Mouse (Mus musculus) telencephalon, adult 2 months (tissue): ENCODE measurements around the gene Rb1.
A peak's percentile ranks its signal among the peaks of the same experiment; 100 is the strongest.

Experiments used
- DNase-seq: peaks from one replicate; pipeline ENCODE4 v3.0.0-alpha.2; 2011; ENCODE audit warnings: low read depth, low spot score

Rb1 gene

GRCm38 (mm10) chr14:73271807-73272206 lies 53.8 kb downstream of the Rb1 start:
- no peak for DNase-seq

- DNase-seq: no peak
These were observed 59.5 kb downstream of the Rb1 start for GRCm38 (mm10) chr14:73266166-73266565.

DNA sequence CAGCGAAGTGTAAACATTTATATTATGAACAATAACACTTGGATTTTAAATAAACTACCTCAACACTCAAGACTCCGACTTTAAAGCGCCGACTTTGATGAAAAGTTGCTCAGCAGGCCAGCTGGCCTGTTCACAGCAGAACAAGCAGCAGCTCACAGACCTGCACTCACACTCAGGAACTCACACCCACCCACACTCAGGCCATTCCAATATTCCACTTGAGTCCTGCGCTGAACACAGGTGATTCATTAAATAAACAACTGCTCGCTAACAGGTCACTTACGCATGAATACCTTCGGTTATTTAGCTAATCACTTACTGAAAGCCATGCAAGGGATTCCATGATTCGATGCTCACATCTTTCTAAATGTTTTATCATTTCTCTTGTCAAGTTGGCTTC lies 63.4 kb downstream of the Rb1 start:
- no peak for DNase-seq

- no peak for DNase-seq
These were observed 67.4 kb downstream of the Rb1 start for GRCm38 (mm10) chr14:73258181-73258580.

GRCm38 (mm10) chr14:73257348-73257747 lies 68.3 kb downstream of the Rb1 start:
- DNase-seq: no peak

DNA sequence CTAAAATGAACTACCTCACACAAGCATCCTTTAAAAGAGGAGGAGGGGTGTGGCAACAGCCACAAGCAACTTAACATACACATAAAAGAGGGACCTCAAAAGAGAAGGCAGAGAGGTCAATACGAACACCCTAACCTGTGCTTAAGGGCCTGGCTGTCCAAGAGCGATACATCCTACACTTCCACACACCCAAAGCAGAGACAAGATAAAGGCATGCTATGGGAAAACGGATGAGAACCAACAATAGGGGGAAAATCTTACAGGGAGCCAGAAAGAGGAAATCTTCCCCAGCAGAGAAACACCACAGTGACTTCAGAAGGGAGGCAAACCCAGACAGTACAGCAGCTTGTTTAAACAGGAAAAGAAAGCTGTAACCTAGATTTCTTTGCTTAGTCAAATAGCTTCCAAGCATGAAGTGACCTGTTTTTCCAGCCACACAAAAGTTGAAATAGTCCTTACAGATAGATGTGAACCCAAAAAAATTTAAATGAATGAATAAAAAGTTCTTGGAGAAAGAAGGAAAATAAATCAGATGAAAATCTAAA lies 70.1 kb downstream of the Rb1 start:
- peak; percentile 15 for DNase-seq

DNA sequence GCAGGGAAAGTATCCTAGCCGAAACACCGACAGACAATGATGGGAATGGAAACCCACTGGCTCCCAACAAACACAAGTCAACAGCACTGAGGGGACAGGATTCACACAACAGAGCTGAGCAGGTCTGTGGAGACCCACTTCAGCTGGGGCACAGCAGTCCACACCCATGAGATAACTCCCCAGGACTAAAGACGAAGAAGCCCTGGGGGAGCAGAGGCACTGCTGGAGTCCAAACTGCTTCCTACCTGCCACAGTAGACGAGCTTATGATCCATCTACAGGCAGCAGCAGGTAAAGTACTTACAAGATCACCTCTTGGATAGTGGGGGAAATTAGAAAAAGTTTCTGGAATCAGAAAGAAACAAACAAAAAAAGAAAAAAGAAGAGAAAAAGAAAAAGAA lies 71.2 kb downstream of the Rb1 start:
- no peak for DNase-seq

DNA sequence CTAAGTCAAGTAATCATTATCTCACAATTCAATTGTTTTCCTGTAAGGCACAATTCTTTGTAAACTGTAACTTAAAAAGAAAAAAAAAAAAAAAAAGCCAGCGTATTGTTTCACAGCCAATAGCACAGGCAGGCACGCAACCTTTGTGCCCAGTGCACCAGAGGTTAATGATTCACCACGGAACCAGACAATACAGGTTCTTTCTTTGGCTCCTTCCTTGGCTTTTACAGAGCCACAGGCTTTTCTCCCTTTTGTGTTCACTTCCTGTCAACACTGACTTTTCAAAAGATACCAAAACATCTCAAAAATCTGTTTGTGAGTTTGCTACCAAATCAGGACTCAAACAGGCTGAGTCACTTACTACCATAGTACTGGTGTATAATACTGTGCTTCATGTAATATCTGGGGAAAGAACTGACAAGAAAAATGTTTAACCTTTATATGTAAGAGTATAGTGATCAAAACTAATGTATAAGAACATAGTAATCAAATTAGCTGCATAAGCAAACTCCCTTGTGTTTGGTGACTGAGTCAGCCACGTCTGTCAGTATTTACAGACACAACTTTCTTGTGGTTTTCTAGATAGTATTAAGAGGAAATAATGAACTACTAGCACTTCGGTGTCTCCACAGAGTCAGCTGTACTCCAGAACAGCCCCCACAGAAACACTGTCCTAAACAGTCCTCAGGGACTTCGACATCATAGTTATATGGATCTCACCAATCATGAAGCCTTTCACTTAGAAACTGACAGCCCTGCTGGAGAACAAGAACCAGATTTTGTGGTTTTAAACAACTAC lies 72.0 kb downstream of the Rb1 start:
- DNase-seq: no peak

DNA sequence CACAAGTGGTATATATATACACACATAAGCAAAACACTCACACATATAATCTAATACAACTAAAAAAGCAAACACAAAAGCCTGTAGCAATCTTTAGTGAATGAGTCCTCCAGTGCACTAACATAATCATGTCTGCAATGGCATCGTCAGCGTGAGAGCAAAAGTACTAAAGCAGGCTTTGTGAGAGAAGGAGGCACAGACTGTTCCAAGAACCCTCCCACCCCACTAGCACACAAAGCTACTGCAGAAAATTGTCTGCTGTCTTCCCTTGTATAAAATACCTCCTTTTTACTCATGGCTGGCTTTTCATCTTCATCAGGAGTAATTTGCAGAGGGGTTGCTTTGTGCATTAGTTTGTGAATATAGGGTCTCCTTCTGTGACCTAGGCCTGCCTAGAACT lies 73.3 kb downstream of the Rb1 start:
- peak; percentile 51 for DNase-seq

DNA sequence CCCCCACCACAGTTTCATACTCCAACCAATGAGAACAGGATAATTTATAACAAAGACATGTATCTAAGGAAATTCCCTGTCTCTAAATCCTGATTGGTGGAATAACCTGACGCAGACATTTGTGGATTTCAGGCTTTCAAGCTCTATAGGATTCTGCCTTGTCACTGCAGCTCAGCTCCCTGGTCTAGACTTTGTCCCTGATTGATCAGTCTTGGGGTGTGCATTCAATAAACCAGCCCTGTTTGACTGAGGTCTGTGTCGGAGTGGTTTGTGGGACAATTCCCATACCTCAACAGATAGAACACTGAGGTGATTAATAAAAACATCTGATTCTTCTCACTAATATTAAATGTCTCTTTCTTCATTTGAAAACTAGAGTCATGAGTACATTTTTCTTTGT lies 75.6 kb downstream of the Rb1 start:
- DNase-seq: no peak

GRCm38 (mm10) chr14:73244061-73244597 lies 81.5 kb downstream of the Rb1 start:
- no peak for DNase-seq

GRCm38 (mm10) chr14:73239857-73240256 lies 85.8 kb downstream of the Rb1 start:
- DNase-seq: no peak

GRCm38 (mm10) chr14:73239291-73239690 lies 86.3 kb downstream of the Rb1 start:
- DNase-seq: no peak

DNA sequence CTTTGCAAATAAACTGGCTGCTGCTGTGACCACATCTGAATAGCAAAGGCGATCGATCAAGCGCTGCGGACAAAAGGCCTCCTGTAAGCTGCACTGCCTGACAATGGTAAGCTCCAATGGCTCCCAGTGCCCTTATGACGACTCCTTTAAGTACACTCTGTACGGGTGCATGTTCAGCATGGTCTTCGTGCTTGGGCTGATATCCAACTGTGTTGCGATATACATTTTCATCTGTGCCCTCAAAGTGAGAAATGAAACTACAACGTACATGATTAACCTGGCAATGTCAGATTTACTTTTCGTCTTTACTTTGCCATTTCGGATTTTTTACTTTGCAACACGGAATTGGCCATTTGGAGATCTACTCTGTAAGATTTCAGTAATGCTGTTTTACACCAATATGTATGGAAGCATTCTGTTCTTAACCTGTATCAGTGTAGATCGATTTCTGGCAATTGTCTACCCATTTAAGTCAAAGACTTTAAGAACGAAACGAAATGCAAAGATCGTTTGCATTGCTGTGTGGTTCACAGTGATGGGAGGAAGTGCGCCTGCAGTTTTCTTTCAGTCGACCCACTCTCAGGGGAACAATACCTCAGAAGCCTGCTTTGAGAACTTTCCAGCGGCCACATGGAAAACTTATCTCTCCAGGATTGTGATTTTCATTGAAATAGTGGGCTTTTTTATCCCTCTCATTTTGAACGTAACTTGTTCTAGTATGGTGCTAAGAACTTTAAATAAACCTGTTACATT lies 86.9 kb downstream of the Rb1 start:
- no peak for DNase-seq

DNA sequence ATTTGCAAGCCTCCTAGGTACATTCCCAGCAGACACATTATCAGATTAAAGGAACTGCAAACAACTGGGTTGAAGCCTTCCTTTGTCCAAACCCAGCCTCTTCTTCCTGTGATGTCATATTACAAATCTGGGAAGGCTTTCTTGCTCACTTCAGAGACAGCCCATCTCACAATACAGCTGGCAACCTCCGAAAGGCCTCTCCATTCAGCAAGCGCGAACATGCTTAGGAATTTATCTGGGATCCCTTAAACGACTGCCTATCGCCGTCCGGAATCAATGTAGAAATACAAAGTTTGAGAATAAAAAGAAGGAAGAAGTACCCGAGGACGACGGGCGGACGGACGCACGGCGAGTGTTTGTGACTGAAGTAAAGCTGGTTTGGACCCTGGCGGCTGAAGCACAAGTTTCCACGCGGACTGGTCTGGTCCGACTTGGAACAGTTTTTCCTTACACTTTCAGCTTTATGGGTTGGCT lies 87.7 kb downstream of the Rb1 start, which contains the start of gene Lpar6:
Gene Lpar6, plus strand, starts transcription at position 48 of the 474 bp plus-strand sequence.
- DNase-seq: peak; percentile 34

GRCm38 (mm10) chr14:73234468-73235031 lies 91.1 kb downstream of the Rb1 start:
- DNase-seq: no peak

GRCm38 (mm10) chr14:73231286-73231982 lies 94.2 kb downstream of the Rb1 start:
- DNase-seq: no peak

DNA sequence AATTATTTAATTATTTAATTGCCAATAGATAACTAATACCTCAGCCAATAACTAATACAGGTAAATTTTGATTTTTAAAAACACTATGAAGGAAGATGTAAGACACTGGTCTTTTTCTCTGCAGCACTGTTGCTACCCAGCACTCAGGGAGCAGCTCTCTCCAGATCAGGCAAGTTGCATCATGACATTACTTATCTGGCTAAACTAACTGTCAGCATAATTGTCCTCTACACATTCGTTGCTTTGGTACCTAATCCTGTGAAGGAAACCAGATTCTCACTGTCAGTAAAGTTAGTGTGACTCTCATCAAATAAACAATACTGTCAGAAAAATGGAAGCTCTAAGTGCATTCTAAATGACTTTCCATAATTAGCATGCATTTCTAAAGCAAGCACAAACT lies 98.8 kb downstream of the Rb1 start:
- no peak for DNase-seq

GRCm38 (mm10) chr14:73226346-73226745 lies 99.3 kb downstream of the Rb1 start:
- DNase-seq: no peak

DNA sequence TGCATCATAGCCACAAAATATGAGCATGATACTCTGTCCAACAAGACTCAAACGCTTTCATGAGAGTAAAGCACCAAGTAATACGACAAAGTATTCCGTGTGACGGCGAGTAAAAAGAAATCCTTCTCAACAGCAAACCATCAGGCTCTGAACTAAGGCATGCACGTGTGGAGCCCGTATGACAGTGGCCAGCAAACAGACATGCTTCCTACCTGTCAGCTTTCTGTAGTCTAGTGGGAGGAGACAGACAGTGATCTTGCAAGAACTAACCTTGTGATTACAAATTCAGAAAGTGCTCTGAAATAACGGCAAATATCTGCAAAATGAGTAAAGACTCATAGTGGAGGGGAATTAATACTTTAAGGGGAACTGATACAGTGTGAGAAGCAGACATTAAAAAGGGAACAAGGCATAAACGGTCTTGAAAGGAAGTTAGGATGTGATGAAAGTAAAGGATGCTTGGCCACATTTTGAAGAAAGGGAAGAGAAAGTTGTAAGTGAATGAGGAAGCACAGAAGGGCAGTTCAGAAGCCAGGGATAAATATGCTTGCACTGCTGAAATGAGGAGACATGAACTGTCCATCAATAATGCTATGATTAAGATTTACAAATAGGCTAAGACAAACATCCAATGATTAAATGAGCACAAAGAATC lies 103.2 kb downstream of the Rb1 start:
- DNase-seq: no peak

- DNase-seq: no peak
These were observed 108.6 kb downstream of the Rb1 start for GRCm38 (mm10) chr14:73217062-73217461.
